Mouse (Mus musculus) forelimb bud, embryonic 11.5 days (tissue): ENCODE data around the gene Gm45716.
A peak's percentile ranks its signal among the peaks of the same experiment; 100 is the strongest.

Source experiments
- DNase-seq: peaks from one replicate; pipeline ENCODE4 v3.0.0-alpha.2; 2012; ENCODE audit warnings: low read depth, low spot score

Gene Gm45716

DNA sequence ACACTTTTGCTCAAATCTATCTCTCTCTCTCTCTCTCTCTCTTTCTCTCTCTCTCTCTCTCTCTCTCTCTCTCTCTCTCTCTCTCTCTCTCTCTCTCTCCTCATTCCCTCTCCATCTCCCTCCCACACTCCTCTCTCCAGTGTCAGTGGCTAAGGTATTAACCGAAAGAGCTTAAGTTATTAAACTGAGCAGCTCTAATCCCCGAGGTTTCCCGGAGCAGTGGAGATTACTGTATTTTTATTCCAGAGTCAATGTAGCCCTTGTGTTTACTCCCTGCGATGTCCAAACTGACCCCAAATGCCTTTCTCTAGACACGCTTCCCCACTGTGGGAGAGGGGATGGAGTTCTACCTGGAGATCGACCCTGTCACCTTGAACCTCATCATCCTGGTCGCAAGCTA, at the start of gene Gm45716:
Gene Gm45716 (plus strand): TSS at position 243 of the 400 bp plus-strand sequence.
- DNase-seq = no peak

DNA sequence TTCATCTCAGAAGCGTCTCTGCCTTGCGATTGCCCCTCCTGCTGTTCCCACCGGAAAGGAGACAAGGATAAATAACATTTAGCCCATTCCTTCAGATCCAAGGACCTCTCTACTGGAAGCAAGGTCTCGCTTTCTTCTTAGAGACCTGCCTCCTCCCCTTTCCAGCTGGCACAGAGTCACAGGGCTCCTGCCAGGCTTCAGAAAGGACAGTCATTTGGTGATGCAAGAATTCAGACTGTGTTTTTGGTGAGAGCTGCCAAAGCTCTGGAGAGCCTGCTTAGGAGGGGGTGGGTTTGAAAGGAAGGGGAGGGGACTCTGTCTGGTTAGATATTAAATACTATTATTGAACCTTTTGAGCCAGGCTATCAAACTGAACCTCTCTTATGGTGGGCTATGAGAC, 45.1 kb upstream of the Gm45716 start:
- DNase-seq = no peak

DNA sequence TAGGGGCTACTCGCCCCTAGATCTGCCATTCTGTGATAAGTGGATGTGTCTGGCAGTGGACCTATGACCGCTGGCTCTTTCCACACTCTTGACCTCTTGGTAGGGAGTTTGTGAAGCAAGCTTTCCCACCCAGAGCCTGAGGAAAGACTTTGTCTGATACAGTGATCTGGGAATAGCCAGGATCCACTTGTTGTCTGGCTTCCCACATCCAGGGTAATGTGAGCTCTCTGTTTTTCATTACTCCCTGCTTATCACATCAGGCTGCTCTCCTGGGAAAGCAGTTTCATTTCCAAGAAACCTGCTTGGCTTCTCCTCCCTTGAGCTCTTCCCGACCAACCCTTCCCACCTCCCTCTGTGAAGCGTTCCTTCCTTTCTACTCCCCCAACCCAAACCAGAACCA, 44.5 kb upstream of the Gm45716 start:
- DNase-seq = no peak

DNA sequence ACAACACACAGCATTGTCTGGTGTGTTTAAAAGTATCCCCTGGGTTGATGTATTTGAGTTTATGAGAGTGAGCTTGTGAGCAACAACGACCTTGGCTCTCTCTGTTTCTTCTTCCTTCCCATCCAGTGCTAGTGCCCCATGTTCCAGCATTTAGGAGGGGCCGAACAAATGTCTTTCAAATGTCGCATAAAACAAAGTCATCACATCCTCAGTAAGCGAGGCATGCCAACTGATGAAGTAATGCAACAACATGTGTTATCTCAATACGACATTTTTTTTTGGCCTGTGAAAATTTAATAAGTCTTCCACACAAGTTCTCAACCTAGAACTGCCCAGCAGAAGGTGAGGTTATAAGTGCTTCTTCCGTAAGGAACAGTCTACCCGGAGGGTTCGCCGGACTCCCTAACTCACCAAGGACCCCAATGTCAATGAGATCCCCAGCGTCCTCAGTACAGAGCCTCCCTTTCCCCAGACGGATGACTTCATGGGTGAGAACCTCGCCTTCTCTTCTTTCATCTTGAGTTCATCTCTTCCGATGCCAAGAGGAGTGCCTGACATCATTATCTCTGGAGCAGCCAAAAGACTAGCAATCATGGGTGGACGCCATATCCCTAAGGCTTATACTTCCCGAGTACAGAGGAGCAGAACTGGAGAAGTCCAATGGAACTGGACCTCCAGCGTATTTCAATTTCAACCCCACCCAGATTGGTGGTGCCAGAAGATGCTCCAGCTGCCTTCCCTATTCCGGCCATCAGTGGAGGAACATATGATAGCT, 41.2 kb upstream of the Gm45716 start:
- DNase-seq = no peak

DNA sequence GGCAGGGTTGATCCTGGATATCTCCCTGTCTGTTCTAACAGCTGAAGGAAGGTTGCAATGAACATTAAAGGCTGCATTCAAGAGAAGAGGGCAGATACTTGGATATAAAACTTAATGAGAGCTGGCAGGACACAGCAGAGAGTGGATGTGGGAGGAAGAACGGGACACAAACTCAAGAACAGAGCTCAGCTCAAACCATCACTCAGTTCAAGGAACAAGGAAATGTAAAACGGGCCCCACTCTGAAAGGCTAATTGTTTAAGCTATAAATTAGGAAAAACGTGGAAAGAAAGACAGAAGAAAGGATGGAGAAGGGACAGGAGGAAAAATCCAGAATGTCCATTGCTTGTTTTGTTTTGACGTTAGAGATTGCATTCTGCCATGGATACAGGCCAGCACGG, 32.4 kb upstream of the Gm45716 start:
- DNase-seq = no peak

DNA sequence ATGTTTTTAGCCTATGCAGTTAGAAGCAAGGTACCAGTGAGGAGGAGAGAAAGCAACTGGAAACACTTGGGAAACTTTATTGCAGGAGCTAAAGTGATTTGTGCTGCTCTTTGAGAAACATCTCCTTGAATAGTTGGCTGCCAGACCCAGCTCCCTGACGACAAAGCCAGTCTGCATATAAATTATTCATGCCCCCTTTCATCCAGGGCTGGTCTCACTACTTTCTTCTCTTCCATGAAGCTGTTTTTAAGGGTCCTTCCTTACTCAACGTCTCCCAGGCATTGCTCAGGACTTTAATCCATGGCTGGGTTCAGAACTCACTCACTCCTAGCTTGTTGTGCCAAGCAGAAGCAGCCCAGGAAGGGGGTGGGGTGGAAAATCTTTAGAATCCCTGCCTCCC, 32.0 kb upstream of the Gm45716 start:
- DNase-seq = no peak

DNA sequence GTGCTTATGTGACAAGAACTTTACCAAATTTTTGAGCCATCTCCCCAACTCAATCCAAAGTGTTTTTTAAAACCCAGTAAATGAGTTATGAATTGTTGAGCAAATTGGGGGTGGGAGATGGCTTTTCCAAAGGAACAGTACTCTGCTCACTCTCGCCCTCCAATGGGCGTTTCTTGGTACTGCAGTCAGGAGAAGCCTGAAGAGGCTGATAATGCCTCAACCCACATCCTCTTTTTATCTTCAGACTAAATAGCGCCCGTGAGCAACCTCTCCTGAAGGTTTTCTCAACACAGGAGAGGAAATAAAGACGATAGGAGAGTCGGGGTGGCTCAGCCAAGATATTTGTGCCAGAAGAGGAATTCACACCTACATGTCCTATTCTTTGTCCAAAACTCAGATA, 19.7 kb upstream of the Gm45716 start:
- DNase-seq = peak; percentile 24

DNA sequence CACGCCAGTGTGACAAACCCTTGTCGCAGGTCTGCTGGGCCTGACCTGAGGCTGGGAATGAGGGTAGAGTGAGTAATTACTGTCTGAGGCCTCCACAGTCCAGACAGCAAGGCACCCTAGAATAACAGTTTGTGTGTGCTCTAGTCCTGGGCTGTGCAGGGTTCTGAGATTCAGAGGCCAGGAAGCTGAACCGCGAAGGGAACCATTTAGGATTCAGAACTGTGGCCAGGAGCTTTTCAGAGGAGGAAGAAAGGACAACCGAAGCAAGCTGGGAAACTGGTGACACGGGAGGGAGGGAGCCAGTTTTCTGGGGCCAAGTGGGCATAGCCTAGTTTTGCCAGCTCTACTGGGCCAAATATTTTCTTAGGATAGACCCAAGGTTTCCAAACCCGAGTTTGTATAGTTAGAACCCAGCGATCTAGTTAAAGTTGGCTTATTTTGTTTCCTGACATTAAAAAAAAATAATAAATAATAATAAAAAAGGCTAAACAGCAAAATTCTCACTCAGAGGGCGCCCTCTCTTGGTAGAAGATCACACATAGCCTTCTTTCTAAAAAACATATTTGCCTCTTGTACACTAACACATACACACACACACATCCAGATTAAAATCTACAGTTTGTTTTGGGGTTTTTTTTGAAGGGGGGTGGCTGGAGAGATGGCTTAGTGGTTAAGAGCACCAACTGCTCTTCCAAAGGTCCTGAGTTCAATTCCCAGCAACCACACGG, 19.0 kb upstream of the Gm45716 start:
- no peak for DNase-seq

DNA sequence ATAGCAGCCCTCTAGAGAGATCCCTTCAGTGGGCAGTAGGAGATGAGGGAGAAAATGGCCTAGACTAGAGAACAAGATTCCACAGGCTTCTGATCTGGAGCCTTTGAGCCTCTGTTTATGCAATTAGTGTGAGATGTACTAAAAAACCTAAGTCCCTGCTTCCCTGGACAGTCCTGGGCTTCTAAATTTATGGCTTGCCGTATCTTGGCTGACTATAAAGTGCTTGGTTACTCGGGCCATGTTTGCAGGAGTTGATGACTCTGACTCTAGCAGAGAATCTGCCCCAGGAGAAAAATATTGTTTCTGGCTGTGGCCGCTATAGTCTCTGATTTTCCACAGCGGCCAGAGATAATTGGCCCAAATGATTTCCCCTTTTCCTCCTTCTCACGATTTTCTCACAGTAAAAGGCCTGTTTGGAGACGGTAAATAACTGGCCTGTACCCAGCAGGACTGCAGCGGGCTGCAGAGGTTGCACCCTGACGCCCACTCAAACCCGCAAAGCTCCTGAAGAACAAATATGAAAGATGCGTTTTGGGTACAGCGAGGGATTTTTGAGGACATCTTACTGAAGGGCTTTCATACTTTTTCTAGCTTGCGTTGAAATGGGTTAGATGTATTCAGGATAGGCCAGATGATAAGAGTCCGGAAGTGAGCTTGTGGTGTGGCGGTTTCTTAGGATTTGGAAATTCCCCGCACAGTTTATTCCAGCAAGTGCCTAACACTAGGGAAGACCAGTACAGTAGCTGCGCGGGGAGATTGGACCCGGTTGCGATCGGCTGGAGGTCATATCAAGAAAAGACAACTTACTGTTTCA, 18.1 kb upstream of the Gm45716 start:
- no peak for DNase-seq

DNA sequence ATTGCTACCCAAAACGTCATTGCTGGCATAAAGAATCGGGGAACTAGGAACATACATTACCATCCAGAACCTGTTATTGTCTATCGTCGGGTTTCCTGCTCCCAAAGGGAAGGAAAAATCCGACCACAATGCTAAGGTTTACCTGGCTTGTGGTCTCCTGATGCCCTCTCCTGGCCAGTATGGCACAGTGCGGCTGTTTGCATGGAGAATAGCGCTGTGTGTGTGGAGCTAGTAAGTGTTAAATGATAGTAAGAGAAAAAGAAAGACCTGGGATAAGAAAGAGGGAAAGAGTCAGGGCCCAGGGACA, 17.5 kb upstream of the Gm45716 start:
- DNase-seq = peak; percentile 79

DNA sequence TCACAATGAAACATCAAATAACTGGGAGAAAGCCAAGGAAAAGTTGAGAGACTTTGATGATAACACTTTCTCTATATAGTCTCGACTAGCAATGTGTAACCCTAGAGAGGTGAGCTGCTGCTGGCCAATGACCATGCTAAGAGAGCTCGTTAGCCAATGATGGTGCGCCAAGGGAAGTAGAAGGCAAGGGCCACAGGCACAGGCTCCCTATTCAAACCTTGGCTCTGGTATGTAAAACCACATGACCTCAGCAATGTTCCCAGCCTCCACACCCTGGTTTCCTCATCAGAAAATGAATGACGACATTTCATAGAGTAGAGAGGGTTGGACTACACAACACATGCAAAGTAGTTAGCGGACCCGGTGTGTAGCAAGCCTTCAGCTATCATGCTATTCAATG, 15.2 kb upstream of the Gm45716 start:
- DNase-seq = no peak

DNA sequence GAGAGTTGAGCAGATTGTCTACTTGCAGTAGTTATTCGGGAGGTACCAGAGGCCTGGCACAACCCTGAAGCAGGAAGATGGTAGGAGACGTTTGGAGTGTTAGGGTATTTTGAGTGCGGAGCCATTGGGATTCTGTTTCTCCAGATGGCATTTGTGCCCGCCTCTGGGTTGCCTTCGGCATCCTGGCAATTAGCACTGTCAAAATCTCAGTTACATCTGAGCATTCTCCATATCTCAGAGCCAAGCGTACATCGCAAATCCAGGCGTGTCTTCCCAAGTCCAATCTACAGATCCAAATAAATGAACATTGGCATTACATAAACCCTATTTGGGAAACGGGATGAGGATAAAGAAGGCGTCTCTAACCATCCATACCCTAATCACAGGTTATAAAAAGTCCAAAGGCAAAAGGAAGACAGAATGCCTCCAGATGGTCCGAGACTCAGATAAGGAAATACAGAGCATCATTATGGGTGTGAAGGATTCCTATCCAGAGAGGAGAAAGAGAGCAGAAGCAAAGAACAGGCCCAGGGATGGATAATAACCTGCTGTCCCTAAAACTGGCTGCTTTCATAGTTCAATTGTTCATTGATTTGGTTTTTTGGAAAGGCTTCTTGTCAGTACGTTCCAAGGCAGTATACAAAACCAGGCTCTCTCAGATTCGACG, 11.7 kb upstream of the Gm45716 start:
- no peak for DNase-seq

DNA sequence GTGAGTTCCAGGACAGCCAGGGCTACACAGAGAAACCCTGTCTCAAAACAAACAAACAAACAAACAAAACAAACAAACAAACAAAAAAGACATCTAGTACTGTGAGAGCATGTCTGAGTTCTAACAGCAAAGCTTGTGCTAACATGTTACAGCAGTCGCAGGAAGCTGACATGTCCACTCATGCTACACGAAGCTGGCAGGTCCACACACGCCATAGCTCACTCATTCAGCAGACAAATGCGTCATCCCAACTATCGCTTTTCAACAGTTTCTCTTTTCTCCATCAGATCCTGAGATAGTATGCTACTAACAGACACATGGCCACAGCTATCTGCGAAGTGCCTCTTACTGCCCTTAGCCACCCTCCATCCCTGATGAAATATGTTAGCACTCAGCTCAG, 10.1 kb upstream of the Gm45716 start:
- DNase-seq = no peak

DNA sequence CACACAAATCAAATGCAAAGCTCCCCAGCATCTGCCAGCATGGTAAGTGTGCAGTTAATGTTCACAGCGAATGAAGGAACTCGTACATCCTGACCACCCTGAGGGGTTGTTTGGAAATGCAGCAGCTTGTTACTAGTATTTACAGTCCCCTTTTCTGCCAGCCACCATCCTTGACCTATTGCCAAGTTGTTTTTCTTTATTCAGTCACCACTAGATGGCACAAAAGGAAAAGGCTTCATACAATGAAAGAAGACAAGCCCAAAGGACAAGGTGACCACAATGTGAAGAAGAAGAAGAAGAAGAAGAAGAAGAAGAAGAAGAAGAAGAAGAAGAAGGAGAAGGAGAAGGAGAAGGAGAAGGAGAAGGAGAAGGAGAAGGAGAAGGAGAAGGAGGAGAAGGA, 4.1 kb upstream of the Gm45716 start:
- DNase-seq = peak; percentile 34

DNA sequence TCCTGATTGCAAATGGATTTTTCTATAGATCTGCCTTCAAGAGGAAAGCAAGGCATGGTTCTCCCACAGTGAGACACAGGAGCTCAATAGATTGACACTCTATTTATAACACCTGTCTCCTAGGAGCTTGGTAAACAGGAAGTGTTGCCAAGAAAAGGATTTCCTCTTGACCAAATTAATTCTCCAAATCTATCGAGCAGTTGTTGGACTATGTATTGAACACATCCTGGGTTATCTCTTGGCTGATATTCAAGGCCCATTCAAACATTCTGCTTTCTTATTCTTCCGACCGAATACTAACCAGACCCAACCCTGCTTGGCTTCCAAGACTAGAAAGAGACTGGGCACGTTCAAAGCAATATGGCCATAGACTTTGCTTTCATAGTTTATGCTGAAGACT, 2.7 kb upstream of the Gm45716 start:
- no peak for DNase-seq

DNA sequence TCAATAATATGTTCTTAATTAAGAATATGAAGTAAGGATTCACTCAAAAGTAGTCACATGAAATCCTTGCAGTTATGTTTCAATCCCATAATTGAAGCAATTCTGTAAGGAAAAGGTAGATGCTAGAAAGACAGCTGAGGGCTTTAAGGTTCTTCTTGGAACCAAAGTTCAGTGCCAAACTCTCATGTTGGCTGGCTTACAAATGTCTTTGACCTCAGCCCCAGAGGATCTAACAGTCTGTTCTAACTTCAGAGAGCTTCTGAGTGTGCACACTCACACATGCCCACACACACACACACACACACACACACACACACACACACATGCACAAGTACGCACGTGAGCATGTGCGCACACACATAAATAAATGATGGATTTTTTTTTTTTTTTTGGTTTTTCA, 2.7 kb downstream of the Gm45716 start:
- no peak for DNase-seq

DNA sequence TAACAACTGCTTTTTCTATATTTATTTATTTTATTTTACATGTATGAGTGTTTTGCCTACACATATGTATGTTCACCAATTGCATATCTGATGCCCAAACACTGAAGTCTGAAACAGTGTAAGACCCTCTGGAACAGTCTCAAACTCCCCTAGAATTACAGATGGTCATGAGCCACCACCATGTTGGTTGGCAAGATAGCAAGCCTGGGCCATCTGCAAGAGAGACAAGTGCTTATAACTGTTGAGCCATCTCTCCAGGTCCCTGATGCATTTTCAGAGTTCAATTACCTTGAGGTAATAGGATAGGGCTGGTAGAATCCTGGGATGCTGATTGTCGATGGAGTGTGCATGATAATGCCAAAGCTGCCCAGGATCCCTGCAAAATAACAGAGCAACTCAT, 7.5 kb downstream of the Gm45716 start:
- DNase-seq = no peak

DNA sequence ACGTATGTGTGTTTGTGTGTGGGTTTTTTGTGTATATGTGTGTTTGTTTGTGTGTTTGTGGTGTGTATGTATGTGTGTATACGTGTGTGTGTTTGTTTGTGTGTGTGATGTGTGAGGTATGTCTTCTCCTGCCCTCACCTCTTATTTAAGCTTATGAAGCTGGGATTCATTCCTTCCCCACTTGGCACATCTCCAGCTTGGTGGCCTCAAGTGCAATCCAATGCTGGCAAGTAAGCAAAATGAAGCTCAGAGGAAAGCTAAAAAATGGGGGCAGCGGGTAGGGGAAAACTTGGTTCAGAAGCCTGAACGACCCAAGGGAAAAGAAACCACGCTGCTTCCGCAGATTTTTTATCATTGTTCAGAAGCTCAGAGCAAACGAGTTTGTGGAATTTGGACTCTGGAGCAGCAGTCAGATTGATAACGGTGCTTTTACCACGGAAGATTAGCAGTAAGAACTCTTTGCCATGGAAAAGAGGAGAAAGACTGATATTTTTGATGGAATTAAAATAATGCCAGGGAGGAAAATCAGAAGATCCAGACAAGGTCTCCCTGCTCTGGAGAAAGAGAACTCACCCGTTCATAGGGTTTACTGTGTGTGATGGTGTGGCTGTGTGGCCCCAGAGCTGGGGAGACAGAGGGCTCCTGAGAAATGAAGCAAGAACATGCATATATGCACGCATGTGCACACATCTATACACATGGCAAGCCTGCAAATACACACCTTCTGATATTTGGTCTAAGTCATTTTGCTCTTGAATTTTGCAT, 8.5 kb downstream of the Gm45716 start:
- no peak for DNase-seq

DNA sequence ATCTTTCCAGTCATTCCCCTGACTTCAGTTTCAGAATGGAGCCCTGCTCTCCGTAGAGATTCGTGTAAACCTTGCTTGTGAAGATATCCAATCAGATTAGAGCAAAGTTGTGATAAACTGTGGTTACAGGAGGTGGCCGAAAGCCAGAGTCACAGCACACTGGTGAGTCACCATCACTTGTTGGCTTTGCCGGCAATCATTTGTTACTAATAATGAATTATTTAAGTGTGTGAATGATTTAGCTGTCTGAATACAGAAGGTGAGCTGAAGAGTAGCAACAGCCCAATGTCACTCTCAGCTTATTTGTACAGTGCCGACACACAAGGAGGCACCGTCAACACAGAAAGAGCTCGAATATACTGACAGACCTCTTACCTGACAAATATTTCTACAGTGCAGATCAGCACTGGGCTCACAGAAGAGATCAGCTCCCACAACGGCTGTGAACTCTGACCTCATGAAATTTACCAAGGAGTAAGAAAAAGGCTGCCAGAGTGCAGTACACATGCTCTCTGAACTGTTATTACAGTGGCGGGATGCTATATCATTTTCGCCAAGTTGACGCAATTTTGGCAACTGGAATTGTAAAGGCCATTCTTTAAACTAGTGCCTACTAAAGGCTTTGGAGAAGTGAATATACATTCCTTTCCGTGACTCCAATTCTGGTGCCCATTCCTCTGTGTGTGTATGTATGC, 9.2 kb downstream of the Gm45716 start:
- DNase-seq = no peak

DNA sequence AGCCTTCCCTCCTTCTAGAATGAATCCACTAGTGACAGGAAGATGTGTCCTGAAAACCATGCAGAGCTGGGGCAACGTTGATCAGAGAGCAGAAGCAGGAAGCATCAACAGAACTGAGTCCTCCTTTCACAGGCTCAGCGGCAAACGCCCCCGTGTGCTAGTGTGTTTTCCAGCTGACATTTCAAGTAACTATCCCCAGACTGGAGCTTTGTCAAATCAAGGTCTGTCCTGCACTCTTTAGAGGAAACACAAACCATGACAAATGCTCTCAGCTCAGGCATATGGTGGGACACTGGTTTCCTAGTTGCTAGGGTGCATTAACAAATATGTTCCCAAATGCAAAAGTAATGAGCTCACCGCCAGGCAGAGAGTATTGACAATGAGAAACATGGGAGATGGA, 10.6 kb downstream of the Gm45716 start:
- DNase-seq = no peak

DNA sequence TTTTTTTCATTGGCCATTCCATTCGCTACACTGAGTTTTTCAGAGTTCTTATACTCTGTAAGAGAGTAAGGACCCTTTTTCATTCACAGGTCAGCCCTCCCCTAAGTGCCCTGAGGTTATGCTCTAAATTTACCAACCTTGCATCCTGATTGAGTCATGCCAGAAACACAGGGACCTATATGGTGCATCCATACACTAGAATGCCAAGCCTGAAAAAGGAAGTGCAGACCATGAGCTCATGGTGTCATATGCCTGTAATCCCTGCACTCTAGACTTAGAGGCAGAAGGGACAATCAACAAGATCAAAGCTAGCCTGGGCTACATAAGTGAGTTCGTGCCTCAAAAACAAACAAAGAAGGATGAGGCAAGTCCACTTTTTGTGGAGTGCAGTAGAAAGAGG, 13.3 kb downstream of the Gm45716 start:
- DNase-seq = no peak
